Mouse (Mus musculus): Measurements from ENCODE around the gene Ryk.
"Not testable (repeated sequence)": the region's sequence is repeated elsewhere in the genome, so short reads cannot be mapped to it uniquely, and the experiment has no call there.

GRCm38 (mm10) chr9:102913597-102913996, 78.9 kb downstream of the Ryk start:
- not testable (repeated sequence) for TF ChIP-seq CTCF, EP300 (IDR thresholded peaks at IDR 0.05; ENCODE audit: low read depth)

Data from heart, postnatal 0 days (tissue).